Comparison of ENCODE assay signal across 23 mouse cellular contexts in genomic region chr7:115144947-115145346, GRCm38 (mm10).
"Had no signal": no experiment of that assay in that cellular context is flagged by ENCODE, and none has a peak within 500 bp of the region (broad histone marks: within the 10 kb centered on the region; RNA-seq: fewer than 3 reads in every experiment).

No protein-coding gene starts in this region.

- DNase-seq: kidney, adult 8-10 months; kidney, postnatal 14 days; kidney, postnatal 4 days; left cerebral cortex, postnatal 4 days; liver, postnatal 0 days; lung, postnatal 36 days; right cerebral cortex, adult 18-20 months; right cerebral cortex, postnatal 14 days; right cerebral cortex, postnatal 4 days; thymus, adult 2 months; thymus, postnatal 14 days; thymus, postnatal 4 days had no signal

- H3K9ac ChIP-seq: kidney, embryonic 15.5 days; limb, embryonic 15.5 days; liver, embryonic 14.5 days; liver, postnatal 0 days; midbrain, embryonic 15.5 days; neural tube, embryonic 12.5 days; neural tube, embryonic 15.5 days had no signal

- H3K4me1 ChIP-seq: kidney, embryonic 15.5 days; limb, embryonic 15.5 days; midbrain, embryonic 15.5 days had no signal

- H3K36me3 ChIP-seq: kidney, embryonic 15.5 days; limb, embryonic 15.5 days; midbrain, embryonic 10.5 days; midbrain, embryonic 15.5 days; neural tube, embryonic 12.5 days; neural tube, embryonic 15.5 days had no signal

- H3K9me3 ChIP-seq: kidney, embryonic 15.5 days; limb, embryonic 15.5 days; midbrain, embryonic 10.5 days; midbrain, embryonic 15.5 days; neural tube, embryonic 12.5 days; neural tube, embryonic 15.5 days had no signal

- H3K4me3 ChIP-seq: kidney, embryonic 15.5 days; limb, embryonic 15.5 days; megakaryocyte, embryonic 14.5 days; midbrain, embryonic 10.5 days; midbrain, embryonic 15.5 days; neural tube, embryonic 12.5 days; neural tube, embryonic 15.5 days had no signal

- H3K4me2 ChIP-seq: kidney, embryonic 15.5 days; limb, embryonic 15.5 days; liver, embryonic 11.5 days; midbrain, embryonic 15.5 days; neural tube, embryonic 12.5 days; neural tube, embryonic 15.5 days had no signal

- H3K27ac ChIP-seq: kidney, embryonic 15.5 days; limb, embryonic 15.5 days; liver, embryonic 14.5 days; midbrain, embryonic 10.5 days; midbrain, embryonic 15.5 days; neural tube, embryonic 12.5 days; neural tube, embryonic 15.5 days; stomach, postnatal 0 days had no signal

- ATAC-seq: intestine, postnatal 0 days; liver, postnatal 0 days; midbrain, embryonic 15.5 days had no signal

- H3K27me3 ChIP-seq: kidney, embryonic 15.5 days; limb, embryonic 15.5 days; midbrain, embryonic 15.5 days; neural tube, embryonic 12.5 days had no signal
